Mouse (Mus musculus) bone marrow, adult 2 months (tissue): ENCODE data around the gene Dpy19l3. TPM values are rescaled to one million over a fixed set of nuclear protein-coding genes. Genes with fewer than 3 reads are reported as not detected.

Source experiments
- H3K27ac ChIP-seq: fragments of 200-500 bp; 2 replicates; pipeline ENCODE4 v1.5.1; 2012; ENCODE audit warnings: low read depth, mild to moderate bottlenecking, control low read depth, inconsistent platforms, low read length; ENCODE audit not compliant: control insufficient read depth, poor library complexity, insufficient read depth
- H3K4me1 ChIP-seq: fragments of 200-500 bp; 2 replicates; pipeline ENCODE4 v1.6.1; 2011; ENCODE audit warnings: low read length; ENCODE audit not compliant: control insufficient read depth, insufficient read depth
- H3K4me3 ChIP-seq: fragments of 200-500 bp; replicated peaks from 2 replicates; pipeline ENCODE3; 2011; ENCODE audit warnings: mild to moderate bottlenecking, low read depth, low read length, control low read depth; ENCODE audit not compliant: control insufficient read depth
- CTCF ChIP-seq: fragments of 200-500 bp; IDR thresholded peaks from 2 replicates; pipeline ENCODE4 v1.5.1; 2011; ENCODE audit warnings: low read length, control low read depth; ENCODE audit not compliant: control insufficient read depth, insufficient read depth
- POLR2A ChIP-seq: fragments of 200-500 bp; IDR thresholded peaks from 2 replicates; pipeline ENCODE4 v1.6.1; 2011; ENCODE audit warnings: low read depth, mild to moderate bottlenecking, control low read depth, low read length, borderline replicate concordance; ENCODE audit not compliant: control insufficient read depth
- WGBS: fragments of 180-500 bp; shearing (Covaris S2); methylation state at CpG from one replicate; pipeline ENCODE4 v1.1.7; 2018; 5-methylcytosine and 5-hydroxymethylcytosine counted together
- polyA plus RNA-seq: library from polyadenylated mRNA; stranded (reverse); fragments of >200 nt; gene quantifications from 2 replicates; pipeline ENCODE4 v1.2.4, GENCODE M21; 2011; ENCODE audit warnings: low replicate concordance; ENCODE audit not compliant: missing spikeins, insufficient read depth, insufficient read length

Gene Dpy19l3
- polyA plus RNA-seq, 1 experiment = 3.1 TPM

GRCm38 (mm10) chr7:35663790-35664376, 90.4 kb downstream of the Dpy19l3 start:
- Histone ChIP-seq H3K4me3 (no peak overlapping the region), H3K27ac (no peak overlapping the region), H3K4me1 (no peaks in the 10 kb centered on the region)
- no peak for TF ChIP-seq CTCF
- no peak for TF ChIP-seq POLR2A
- WGBS = 82% methylated on average over 16 of the region's 16 CpGs

- Histone ChIP-seq H3K4me1 (no peaks in the 10 kb centered on the region), H3K4me3 (no peak overlapping the region), H3K27ac (no peak overlapping the region)
- TF ChIP-seq POLR2A = no peak
- peak; percentile 82 for TF ChIP-seq CTCF
- 50% methylated on average over 3 of the region's 3 CpGs for WGBS
Observed at GRCm38 (mm10) chr7:35659173-35659572, 95.1 kb downstream of the Dpy19l3 start.

GRCm38 (mm10) chr7:35657829-35658228, 96.4 kb downstream of the Dpy19l3 start:
- H3K27ac ChIP-seq = no peak overlapping the region
- WGBS = 52% methylated on average over 6 of the region's 6 CpGs
- TF ChIP-seq CTCF = no peak
- TF ChIP-seq POLR2A = no peak
- H3K4me1 ChIP-seq = no peaks in the 10 kb centered on the region
- no peak overlapping the region for H3K4me3 ChIP-seq

GRCm38 (mm10) chr7:35651583-35652270, 102.5 kb downstream of the Dpy19l3 start:
- WGBS = 81% methylated on average over 10 of the region's 10 CpGs
- H3K27ac ChIP-seq = no peak overlapping the region
- no peak overlapping the region for H3K4me3 ChIP-seq
- H3K4me1 ChIP-seq = no peaks in the 10 kb centered on the region; the same call in 1 of the 2 replicates
- TF ChIP-seq CTCF (no peak), POLR2A (no peak)

- no peak overlapping the region for H3K4me3 ChIP-seq
- 79% methylated on average over 11 of the region's 11 CpGs for WGBS
Observed at GRCm38 (mm10) chr7:35650716-35651410, 103.4 kb downstream of the Dpy19l3 start.

GRCm38 (mm10) chr7:35649071-35649470, 105.2 kb downstream of the Dpy19l3 start:
- H3K4me1 ChIP-seq = no peaks in the 10 kb centered on the region; the same call in 1 of the 2 replicates
- WGBS = 30% methylated on average over 3 of the region's 3 CpGs
- no peak for TF ChIP-seq CTCF
- TF ChIP-seq POLR2A = no peak
- H3K27ac ChIP-seq = no peak overlapping the region
- H3K4me3 ChIP-seq = no peak overlapping the region

More at GRCm38 (mm10) chr7:35650716-35651410, 103.4 kb downstream of the Dpy19l3 start:
- Histone ChIP-seq H3K4me1 (no peaks in the 10 kb centered on the region; the same call in 1 of the 2 replicates), H3K27ac (no peak overlapping the region)
- no peak for TF ChIP-seq CTCF
- no peak for TF ChIP-seq POLR2A

GRCm38 (mm10) chr7:35648239-35649069, 105.8 kb downstream of the Dpy19l3 start:
- Histone ChIP-seq H3K4me3 (no peak overlapping the region), H3K27ac (no peak overlapping the region), H3K4me1 (no peaks in the 10 kb centered on the region; the same call in 1 of the 2 replicates)
- TF ChIP-seq CTCF (no peak), POLR2A (no peak)
- 66% methylated on average over 9 of the region's 9 CpGs for WGBS
